Mouse (Mus musculus) ovary, adult 18-20 months (tissue): ENCODE results near the gene 4930535I16Rik.

Source experiments
- DNase-seq: peaks from one replicate; pipeline ENCODE4 v3.0.0; 2022; ENCODE audit warnings: low spot score, mixed read lengths

The 4930535I16Rik gene

DNA sequence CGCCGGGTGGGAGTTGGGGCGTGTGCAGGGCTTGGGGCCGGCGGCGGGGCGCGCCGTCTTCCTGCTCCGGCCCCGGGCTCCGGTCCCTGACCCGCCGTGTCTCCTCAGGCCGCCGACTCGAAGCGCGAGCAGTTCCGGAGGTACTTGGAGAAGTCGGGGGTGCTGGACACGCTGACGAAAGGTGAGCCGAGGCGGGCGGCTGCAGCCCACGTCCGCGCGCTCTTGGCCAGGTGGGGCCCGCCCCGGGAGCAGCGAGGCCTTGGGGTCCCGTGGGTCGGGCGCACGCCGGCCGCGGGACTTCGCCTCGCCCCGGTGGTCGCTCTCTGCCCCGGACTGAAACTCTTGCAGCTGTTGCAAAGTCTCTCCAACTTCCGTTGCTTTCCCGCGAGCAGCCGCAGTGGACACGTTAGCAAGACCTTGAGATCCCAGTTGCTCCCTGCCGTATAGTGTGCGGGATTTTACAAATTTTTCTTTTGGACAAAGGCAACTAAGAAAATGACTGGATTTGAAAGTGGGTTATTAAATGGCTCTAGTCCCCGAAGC, 12.6 kb downstream of the 4930535I16Rik start:
- no peak for DNase-seq

DNA sequence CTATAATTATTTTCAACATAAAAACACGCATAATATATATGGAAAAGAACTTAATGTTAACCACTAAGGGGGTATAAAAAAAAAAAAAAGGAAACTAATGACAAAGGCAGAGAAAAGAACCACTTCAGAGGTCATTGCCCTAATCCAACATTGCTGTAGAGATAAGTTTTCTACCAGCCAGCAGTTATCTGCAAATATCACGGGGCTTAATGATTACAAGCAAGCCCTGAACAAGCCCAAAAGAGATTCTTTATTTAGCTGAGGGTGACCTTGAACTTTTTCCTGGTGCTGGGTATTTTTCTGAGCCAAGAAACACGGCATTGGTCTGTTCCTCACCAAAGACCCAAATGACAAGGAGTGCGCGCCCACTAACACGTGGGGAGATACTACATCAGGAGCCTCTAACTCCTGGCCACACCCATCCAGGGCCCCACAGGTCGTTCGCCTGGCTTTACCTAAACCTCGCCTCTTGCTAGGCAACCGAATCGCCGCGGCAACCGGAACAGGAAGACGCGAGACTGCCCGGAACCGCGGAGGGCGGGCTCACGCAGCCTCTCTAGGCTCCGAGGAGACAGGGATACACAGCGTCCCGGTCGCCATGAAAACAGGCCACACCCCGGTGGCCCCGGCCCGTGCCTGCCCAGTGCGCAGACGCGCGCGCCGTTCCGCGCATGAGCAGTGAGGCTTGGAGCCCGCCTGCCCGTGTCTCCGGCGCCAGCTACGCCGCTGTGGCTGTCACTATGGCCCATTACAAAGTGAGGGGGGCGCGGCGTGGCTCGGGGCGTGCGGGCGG, 13.3 kb downstream of the 4930535I16Rik start, which contains the start of gene Mycbp:
TSS of gene Mycbp (plus strand) at position 500 of the 793 bp plus-strand sequence.
- peak; percentile 99 for DNase-seq

DNA sequence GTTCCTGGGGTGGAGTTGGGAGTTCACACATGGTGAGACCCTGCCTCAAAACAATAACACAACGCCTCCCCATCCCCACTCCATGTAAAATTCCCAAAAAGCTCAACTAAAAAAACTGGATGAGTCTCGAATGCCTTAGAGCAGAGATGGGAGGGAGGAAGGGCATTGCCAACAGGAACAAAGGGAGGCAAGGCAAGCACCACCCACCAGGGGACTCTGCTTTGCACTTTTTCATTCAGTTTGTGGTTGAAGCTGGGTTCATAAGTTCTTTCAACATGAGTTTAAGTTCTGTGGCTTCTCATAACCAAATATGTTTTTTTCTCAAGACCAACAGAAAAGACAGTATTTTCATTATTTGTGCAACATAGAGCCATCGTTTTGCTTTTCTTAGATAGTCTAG, 14.4 kb downstream of the 4930535I16Rik start:
- no peak for DNase-seq

DNA sequence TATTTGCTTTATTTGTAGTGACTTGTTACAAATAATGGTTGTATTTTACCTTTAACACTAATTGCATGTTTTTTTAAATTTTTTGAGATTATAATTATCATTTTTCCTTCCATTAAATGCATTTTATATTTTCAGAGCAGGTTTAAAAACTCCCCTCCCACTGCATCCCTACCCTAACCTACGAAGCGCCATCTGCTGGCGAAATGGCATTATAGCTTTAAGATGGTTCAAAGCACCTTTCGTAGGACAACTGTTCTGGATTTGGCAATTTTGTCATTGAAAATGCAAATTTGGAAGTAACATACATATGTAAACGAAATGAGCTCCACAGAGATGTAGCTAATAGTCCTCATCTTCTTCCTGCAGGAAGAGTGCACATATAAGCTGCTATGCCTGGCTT, 19.1 kb downstream of the 4930535I16Rik start:
- no peak for DNase-seq

DNA sequence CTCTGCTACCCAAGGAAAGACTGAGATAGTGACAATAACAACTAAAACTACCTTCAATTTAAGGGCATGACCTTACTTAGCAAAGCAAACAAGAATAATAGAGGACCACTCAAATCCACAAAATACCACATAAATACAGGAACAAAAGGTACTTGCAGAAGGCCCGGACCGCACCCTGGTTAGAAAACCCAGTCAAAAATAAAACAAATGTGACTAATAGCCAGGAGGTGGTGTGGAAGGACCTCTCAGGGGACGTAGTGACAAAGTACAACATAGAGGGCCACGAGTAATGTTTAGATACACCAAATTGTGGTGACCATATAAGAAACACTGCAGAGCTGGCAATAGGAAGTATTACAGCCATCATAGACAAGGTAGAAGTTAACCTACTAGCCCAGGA, 23.5 kb downstream of the 4930535I16Rik start:
- no peak for DNase-seq

DNA sequence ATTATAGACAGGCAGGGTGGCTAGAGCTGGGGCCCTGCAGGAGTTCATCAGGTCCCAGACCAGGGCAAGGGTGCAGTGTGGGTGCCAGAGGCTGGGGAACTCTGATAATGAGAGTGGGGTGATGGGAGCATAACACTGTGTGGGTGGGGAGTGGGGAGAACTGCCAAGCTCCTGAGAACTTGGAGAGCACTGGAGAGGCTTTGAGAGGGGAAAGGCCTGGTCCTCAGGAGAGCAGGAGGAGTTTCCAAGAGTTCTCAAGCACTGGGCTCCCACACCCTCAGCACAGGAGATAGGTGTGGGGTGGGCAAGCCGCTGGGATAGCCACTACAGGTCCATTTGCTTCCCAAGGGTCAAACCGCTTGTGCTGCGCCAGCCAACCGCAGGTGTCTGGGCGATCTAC, 24.1 kb downstream of the 4930535I16Rik start:
- DNase-seq = no peak
